Mouse (Mus musculus) limb, embryonic 11.5 days (tissue): Measurements from ENCODE around the gene Gm4847. TPM values are rescaled to one million over a fixed set of nuclear protein-coding genes. Genes with fewer than 3 reads are reported as not detected.

Experiments
- ATAC-seq: fragments of 200-750 bp; cut with Nextera tagmentation; 2 replicates; pipeline ENCODE4 v1.8.0; 2017; ENCODE audit warnings: low read depth; ENCODE audit not compliant: insufficient number of reproducible peaks, low FRiP score, low TSS enrichment
- DNase-seq: peaks from one replicate; pipeline ENCODE4 v3.0.0-alpha.2; 2015; ENCODE audit warnings: low spot score
- H3K27ac ChIP-seq: fragments of 300-500 bp; sonication (generic); replicated peaks from 2 replicates; pipeline ENCODE4 v1.5.1; 2014; ENCODE audit warnings: low read depth, mild to moderate bottlenecking, low read length
- H3K27me3 ChIP-seq: fragments of 300-500 bp; sonication (generic); 2 replicates; pipeline ENCODE4 v1.6.1; 2014; ENCODE audit warnings: mild to moderate bottlenecking, low read length, mixed read lengths; ENCODE audit not compliant: control insufficient read depth, insufficient read depth
- H3K36me3 ChIP-seq: fragments of 300-500 bp; sonication (generic); 2 replicates; pipeline ENCODE4 v1.6.1; 2014; ENCODE audit warnings: mild to moderate bottlenecking, low read length, moderate library complexity, mixed read lengths; ENCODE audit not compliant: control insufficient read depth, insufficient read depth
- H3K4me1 ChIP-seq: fragments of 300-500 bp; sonication (generic); 2 replicates; pipeline ENCODE4 v1.6.1; 2014; ENCODE audit warnings: low read length, mixed read lengths; ENCODE audit not compliant: control insufficient read depth, insufficient read depth
- H3K4me2 ChIP-seq: fragments of 300-500 bp; sonication (generic); 2 replicates; pipeline ENCODE4 v1.6.1; 2014; ENCODE audit warnings: low read depth, mild to moderate bottlenecking, moderate library complexity; ENCODE audit not compliant: severe bottlenecking
- H3K4me3 ChIP-seq: fragments of 300-500 bp; sonication (generic); 2 replicates; pipeline ENCODE4 v1.5.1; 2014; ENCODE audit warnings: low read depth, low read length
- H3K9ac ChIP-seq: fragments of 300-500 bp; sonication (generic); 2 replicates; pipeline ENCODE4 v1.6.1; 2014; ENCODE audit warnings: mild to moderate bottlenecking, low read length
- H3K9me3 ChIP-seq: fragments of 300-500 bp; sonication (generic); 2 replicates; pipeline ENCODE4 v1.6.1; 2016; ENCODE audit warnings: low read length; ENCODE audit not compliant: control insufficient read depth
- WGBS: fragments of 180-500 bp; shearing (Covaris S2); extraction: QIAGEN DNeasy Blood & Tissue Kit; methylation state at CpG from one replicate; pipeline ENCODE4 v1.1.7; 2014; 5-methylcytosine and 5-hydroxymethylcytosine counted together
- microRNA-seq: library from miRNA; unstranded; fragments of <30 nt; microRNA quantifications from one replicate; pipeline ENCODE4, GENCODE M21; 2016
- polyA plus RNA-seq: library from polyadenylated mRNA; unstranded; fragments of >200 nt; fragmentation: Nextera tagmentation; extraction: Ambion mirVana; gene quantifications from 2 replicates; pipeline ENCODE4 v1.2.1, GENCODE M21; 2014

Gene Gm4847
- not detected in 2 replicates for polyA plus RNA-seq

DNA sequence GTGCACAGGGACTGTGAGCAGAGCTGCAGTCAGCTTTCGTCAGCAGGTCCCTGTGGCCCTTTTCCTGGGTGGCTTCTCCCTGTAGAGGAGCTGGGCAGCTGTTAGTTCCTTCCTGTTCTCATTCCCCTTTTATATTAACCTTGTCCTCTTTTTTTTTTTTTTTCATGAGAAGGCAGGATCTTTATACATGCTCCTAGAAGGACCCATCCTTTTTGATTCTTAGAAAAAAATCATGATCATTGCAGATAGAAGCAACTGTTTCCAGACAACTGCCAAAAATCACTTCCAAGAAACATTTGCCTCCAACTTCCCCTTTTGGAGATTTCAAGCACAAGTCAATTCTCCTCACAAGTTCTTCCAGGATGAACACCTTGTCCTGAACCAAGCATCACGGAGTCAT, at the start of gene Gm4847:
Gene Gm4847 (minus strand): TSS at position 101 of the 400 bp plus-strand sequence.
- H3K4me2 ChIP-seq = no peak within 1 kb of the TSS
- 83% methylated on average over 2 of the region's 2 CpGs for WGBS
- H3K4me3 ChIP-seq = no peak within 1 kb of the TSS
- H3K9me3 ChIP-seq = no peaks in the 10 kb centered on the region
- no peaks in the 10 kb centered on the region for H3K27me3 ChIP-seq
- no peaks in the 10 kb centered on the region for H3K36me3 ChIP-seq
- no peak for DNase-seq
- ATAC-seq = no peak
- H3K27ac ChIP-seq = no peak within 1 kb of the TSS
- H3K9ac ChIP-seq = no peak within 1 kb of the TSS
- H3K4me1 ChIP-seq = no peaks in the 10 kb centered on the region

GRCm38 (mm10) chr1:166681745-166682144, 34.3 kb upstream of the Gm4847 start, which contains the start of gene Fmo9:
Gene Fmo9 (minus strand): TSS chr1:166681845.
- H3K9me3 ChIP-seq = no peaks in the 10 kb centered on the region
- no peak within 1 kb of the TSS for H3K9ac ChIP-seq
- no peak within 1 kb of the TSS for H3K27ac ChIP-seq
- DNase-seq = no peak
- no peaks in the 10 kb centered on the region for H3K27me3 ChIP-seq
- no peak within 1 kb of the TSS for H3K4me3 ChIP-seq
- ATAC-seq = no peak
- H3K4me2 ChIP-seq = no peak within 1 kb of the TSS
- H3K4me1 ChIP-seq = no peaks in the 10 kb centered on the region
- H3K36me3 ChIP-seq = no peaks in the 10 kb centered on the region
- WGBS = 87% methylated on average over 1 of the region's 1 CpGs

GRCm38 (mm10) chr1:166669264-166669663, 21.8 kb upstream of the Gm4847 start:
- Histone ChIP-seq H3K27ac (no peak overlapping the region), H3K9me3 (no peaks in the 10 kb centered on the region), H3K4me2 (no peak overlapping the region), H3K36me3 (no peaks in the 10 kb centered on the region), H3K4me3 (no peak overlapping the region), H3K27me3 (no peaks in the 10 kb centered on the region), H3K9ac (no peak overlapping the region), H3K4me1 (no peaks in the 10 kb centered on the region)
- 92% methylated on average over 5 of the region's 5 CpGs for WGBS
- ATAC-seq = no peak
- DNase-seq = no peak

- no peaks in the 10 kb centered on the region for H3K4me1 ChIP-seq
- H3K4me2 ChIP-seq = no peak overlapping the region
- no peak overlapping the region for H3K4me3 ChIP-seq
- WGBS = 90% methylated on average over 8 of the region's 8 CpGs
- no peaks in the 10 kb centered on the region for H3K36me3 ChIP-seq
- no peaks in the 10 kb centered on the region for H3K9me3 ChIP-seq
- DNase-seq (no peak), ATAC-seq (no peak)
- no peak overlapping the region for H3K27ac ChIP-seq
- H3K9ac ChIP-seq = no peak overlapping the region
- no peaks in the 10 kb centered on the region for H3K27me3 ChIP-seq
Observed at GRCm38 (mm10) chr1:166660800-166661199, 13.3 kb upstream of the Gm4847 start.

Small RNA genes within 50 kb of the gene (microRNA-seq; reads per million reads assigned to microRNA genes)
- gene Gm22992 = not detected

Other genes with a start within 250 kb of the Gm4847 start
- 24.3 and 29.1 TPM in 2 replicates for gene Pogk, start 237.8 kb downstream of the Gm4847 start, polyA plus RNA-seq
- gene Gm4846, start 150.1 kb downstream of the Gm4847 start, polyA plus RNA-seq = not detected in 2 replicates
- not detected in 2 replicates for gene Fmo9, start 34.2 kb upstream of the Gm4847 start, polyA plus RNA-seq